Mouse (Mus musculus): ENCODE results near the gene Specc1.

The Specc1 gene

DNA sequence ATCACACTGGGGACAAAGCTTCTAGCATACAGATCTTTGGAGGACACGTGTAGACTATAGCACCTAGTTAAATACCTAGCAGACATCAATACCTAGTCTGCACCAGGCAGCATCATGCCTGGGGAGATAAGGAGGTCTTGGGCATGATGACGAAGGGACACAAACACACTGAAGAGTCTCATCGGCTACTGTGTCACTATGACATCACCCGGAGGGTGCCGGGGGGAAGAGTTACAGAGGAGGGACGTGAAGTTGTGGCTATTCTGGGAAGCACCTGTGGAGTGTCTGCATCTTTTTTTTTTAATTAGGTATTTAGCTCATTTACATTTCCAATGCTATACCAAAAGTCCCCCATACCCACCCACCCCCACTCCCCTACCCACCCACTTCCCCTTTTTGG is 55.5 kb downstream of the Specc1 start:
- no peak for DNase-seq (ENCODE audit: low read depth in 1 of 2, low spot score in 2 of 2)

DNA sequence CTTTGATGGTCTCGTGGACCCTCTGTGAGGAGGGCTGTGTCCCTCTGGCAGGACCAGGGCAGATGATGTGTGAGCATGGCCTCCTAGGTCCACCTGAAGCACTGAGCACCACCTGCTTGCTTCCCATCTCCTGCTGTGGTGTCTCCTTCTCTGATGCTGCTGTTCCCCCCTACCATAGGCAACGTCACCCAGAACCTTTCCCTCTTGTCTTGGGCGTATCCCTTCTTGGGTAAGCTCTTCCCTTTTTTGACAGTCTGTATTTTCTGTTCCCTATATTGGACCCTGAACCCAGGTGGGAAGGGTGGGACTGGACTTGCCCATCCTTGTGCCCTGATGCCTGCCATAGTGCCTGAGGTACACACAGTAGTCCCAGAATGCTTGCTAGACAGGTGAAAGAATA is 56.9 kb downstream of the Specc1 start:
- peak; percentile 13 to 26 for DNase-seq (ENCODE audit: low read depth in 1 of 2, low spot score in 2 of 2)

DNA sequence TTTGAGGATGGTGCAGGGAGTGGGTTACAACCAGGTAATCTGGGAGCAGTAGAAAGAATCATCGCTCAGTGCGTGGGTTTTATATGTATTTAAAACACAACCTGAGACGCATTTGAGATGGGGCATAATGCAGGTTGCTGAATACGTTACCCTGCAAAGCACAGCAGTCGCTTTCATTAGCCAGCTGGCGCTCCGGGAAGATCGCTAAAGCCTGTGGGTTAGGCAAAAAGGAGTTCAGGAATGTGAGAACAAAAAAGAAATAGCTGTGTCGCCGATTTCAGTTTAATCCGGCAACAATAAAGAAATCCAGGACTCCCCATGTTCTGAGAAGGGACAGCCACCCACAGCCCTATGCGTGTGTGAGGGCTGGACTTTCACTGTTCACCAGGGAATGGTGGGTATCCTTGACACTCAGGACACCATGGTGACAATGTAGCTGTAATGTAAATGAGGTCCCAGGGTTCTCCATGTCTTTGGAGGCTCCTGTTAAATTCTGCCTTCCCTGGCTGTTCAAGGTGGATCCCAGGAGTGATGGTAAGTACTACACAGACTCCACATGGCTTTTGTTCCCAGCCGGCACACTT is 58.6 kb downstream of the Specc1 start:
- DNase-seq (ENCODE audit: low read depth in 1 of 2, low spot score in 2 of 2), result no peak

DNA sequence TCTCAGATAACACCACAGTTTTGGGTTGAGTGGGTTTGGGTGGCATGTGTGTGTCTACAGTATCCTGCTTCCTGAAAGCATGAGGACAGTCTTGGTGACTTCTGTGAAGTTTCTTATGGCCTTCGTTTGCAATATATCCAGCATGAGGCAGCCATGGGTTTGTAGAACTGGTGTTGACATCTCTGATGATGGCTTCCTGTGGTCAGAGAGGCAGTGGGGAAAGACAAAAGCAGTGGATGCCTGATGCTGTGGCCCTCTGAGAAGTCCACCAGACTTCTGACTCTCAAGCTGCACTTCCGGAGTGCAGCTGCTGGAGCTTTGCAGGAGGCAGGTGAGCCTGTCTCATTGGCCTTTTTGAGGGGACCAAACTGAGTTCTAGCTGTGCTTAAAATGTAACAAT is 60.4 kb downstream of the Specc1 start:
- no peak for DNase-seq (ENCODE audit: low read depth in 1 of 2, low spot score in 2 of 2)

DNA sequence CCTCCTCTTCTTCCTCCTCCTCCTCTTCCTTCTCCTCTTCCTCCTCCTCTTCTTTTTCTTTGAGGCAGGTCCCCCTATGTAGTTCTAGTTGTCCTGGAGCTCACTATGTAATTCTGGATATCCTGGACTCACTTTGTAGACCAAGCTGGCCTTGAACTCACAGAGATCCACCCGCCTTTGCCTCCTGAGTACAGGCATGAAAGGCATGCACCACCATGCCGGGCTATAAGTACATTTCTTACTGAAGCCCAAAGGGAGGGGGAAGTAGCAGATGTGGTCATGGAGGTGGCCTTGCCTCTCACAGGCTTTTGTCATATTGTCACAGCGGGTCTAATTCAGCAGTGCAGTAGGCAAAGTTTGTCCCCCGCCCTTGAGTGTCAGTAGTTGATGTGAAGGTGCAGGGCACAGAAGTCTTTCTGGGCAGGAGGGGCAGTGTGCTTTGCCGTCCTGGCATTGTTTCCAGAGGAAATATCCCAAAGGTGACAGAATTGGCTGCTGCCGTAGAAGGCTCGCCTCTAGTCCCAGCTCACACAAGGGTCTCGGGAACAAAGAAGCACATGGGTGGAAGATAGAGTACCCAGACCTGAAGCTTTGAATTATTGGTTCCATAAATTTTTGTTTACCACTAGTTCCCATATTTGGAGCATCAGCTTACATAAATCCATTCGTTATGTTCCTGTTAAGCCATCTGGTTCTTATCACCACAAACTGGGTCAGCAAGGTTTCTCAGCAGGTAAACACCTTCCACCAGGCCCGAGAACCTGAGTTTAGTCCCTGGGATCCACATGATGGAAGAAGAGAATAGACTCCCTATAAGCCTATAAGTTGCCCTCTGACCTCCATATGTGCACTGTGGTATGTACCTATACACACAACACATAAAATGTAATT is 62.0 kb downstream of the Specc1 start:
- DNase-seq (ENCODE audit: low read depth in 1 of 2, low spot score in 2 of 2), result no peak

DNA sequence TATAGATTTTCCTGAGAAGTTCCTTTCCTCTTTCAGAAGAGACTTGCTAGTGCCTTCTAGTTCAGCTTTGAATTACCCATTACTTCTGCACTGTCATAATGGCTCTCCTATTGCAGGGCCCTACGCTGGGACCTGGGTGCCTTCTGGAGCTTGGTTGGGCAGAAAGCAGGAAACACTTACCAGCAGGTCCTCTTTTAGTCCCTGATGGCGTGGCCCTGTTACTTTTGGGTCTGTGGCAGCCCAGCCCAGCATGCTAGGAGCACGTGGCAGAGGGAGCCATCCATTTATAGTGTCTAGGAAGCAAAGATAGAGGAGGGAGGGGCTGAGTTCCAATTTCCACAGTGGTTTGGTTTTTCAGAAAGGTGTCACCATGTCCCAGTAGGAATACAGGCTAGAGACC is 63.3 kb downstream of the Specc1 start:
- DNase-seq (ENCODE audit: low read depth in 1 of 2, low spot score in 2 of 2), result no peak

DNA sequence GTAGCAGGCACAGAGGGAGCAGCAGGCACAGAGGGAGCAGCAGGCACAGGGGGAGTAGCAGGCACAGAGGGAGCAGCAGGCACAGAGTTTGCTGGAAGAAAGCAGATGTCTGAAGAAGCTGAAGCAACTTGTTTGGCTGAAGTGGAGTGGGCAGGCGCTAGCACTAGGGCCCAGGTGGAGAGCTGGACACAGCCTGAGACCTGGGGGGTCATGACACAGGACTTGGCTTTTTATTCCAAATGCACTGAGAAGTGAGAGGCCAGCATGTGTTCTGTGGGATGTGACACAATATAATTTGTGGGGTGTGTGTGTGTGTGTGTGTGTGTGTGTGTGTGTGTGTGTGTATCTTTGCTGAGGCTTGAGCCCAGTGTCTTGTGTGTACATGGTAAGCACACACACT is 64.3 kb downstream of the Specc1 start:
- no peak for DNase-seq (ENCODE audit: low read depth in 1 of 2, low spot score in 2 of 2)

DNA sequence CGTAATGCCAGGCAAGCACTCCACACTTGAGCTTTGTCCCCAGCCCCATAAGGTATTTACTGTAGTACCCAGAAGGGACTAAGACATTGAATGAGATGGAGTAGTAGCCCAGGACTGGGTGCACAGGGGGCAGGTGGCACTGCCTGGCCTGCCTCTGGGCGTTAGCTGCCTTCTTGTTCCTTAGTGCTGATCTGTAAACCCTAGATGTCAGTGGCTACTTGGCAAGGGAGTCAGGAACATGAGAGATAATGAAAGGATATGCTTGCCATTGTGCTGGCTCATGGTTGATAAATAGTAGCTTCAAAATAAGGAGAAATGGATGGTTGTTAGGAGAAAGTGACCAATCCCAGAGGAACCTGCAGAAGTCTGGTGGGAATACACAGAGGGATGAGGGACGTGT is 65.5 kb downstream of the Specc1 start:
- DNase-seq (ENCODE audit: low read depth in 1 of 2, low spot score in 2 of 2), result no peak

DNA sequence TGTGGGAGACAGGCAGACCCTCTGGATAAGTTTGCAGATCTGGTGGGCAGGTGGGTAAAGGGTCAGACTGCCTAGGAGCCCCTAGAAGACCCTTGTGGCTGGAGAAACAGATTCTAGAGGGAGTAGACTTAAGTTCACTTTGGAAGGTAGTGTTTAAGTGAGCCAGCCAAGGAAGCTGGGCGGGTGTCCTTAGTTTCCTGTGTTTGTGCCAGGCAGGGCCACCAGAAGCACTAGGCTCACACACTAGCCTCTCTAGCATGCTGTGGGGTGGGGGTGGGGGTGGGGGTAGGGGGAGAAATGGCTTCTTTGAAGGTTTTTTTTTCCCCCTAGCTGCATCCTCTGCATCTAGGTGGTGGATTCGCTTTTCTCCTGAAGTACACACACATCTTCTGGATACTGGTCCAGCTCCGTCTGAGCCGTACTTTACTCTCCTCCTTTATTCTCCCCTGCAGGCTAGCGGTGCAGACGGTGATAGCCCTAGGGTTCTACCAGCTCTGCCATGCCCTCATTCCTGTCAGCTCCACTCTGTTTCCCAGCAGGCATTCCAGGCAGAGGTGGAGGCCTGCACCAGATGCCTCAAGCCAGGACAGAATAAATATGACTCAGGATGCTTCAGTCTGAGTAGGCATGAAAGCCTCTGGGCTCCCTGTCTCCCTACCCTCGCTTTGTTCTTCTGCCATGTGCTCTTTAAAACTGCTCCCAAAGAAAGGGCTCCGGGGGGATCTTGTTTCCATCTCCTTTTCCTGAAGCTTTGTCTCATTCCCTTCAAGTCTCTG is 66.3 kb downstream of the Specc1 start:
- no peak for DNase-seq (ENCODE audit: low read depth in 1 of 2, low spot score in 2 of 2)

DNA sequence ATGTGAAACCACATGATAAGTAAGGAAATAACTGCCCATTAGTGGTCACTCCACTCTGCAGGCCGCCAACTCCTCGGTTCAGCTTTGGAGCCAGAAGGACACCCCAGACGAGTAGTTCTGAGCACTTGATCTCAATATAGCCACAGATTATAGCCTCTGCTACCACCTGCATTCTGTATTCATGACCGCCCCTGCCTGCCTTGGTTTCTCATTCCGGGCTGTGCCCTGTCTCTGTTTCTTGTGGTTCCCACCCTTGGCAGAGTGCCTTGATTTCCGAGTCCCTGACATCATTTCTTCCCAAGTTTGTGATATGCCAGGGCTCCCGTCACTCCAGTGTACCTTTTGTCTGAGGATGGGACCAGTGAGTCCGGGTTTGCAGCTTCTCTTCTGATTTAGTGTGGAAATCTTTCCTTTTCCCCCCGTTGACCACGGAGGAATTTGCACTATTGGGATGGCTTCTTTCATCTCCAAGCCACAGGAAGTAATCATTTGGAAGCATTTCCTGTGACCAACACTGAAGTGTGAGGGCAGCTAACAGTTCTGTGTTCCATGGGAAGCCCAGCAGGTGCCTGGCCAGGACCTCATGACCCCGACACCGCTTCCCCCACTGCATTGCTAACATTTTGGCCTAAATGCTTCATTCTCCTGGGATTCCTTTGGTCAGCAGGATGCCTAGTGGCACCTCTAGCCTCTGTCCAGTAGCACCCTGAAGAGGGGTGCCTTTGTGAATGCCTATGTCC is 67.1 kb downstream of the Specc1 start:
- no peak for DNase-seq (ENCODE audit: low read depth in 1 of 2, low spot score in 2 of 2)

DNA sequence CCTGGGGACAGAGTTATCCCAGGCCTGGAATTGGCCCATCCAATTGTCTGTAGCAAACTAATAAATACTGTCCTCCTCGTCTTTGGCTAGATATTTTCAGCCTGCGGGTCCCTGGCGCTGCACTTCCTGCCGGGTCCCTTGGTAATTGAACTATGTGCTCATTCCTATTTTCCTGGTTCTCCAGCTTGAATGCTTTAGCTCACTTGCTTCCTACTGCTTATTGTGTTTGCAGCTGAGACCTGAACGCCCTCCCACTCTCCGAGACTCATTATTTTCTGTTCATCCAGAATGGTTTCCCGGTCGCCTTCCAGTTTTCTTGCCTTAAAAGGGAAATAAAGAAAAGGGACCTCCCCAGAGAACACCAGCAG is 67.7 kb downstream of the Specc1 start:
- DNase-seq (ENCODE audit: low read depth in 1 of 2, low spot score in 2 of 2), result no peak

DNA sequence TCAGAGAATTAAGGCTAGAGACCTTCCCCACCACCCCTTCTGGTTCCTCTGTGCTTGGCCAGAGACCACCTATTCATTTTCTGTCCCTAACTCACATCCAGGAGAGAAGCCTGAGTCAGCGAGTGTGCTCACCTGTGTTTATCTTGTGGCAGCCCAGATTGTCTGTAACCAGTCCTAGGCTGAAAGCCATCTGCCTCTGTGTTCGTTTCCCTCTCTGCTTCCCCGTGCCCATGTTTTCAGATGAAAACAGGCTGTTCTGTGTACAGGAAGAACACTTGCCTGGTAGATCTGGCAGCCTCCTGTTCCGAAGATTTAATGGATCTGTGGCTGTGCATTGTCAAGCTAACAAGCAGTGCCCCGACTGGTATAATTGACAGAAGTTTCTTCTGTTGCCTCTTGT is 68.4 kb downstream of the Specc1 start:
- no peak for DNase-seq (ENCODE audit: low read depth in 1 of 2, low spot score in 2 of 2)

DNA sequence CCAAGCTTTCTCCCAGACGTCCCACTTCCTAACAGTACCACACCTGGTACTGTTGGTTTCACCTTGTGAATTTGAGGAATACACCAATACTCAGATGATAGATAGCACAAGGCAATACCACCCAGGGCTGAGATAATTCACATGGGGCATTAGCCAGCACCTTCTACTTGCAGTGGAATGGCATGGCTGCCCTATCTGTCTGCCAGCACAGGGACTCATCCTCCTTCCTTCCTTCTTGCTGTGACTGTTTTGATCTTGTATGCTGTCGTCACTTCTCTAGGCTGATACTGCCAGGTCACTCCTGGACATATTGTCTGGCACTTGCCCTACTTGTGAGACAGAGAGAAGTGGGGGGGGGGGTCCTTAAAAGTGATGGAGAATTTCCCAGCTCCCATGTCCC is 69.2 kb downstream of the Specc1 start:
- no peak for DNase-seq (ENCODE audit: low read depth in 1 of 2, low spot score in 2 of 2)

DNA sequence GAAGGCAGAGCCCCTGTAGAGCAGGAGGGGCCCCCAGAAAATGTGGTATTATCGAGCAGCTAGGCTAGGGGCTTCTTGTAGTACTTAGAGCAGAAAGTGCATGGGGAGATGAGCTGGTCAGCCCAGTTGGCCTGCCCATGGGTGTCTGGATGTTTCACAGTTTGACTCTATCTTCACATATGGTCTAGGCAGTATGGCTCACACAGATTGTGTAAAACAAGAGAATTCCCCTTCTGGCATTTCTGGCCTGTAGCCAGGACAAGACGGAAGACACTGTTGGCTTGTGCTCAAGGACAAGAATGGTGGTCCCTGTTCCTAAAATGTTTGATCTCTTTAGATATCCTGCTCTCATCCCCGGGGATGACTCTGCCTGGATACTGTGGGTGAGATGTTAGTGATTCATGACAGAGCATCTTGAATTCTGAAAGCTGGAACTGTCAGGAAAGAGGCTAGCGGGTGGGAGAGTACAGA is 69.8 kb downstream of the Specc1 start:
- no peak for DNase-seq (ENCODE audit: low read depth in 1 of 2, low spot score in 2 of 2)

DNA sequence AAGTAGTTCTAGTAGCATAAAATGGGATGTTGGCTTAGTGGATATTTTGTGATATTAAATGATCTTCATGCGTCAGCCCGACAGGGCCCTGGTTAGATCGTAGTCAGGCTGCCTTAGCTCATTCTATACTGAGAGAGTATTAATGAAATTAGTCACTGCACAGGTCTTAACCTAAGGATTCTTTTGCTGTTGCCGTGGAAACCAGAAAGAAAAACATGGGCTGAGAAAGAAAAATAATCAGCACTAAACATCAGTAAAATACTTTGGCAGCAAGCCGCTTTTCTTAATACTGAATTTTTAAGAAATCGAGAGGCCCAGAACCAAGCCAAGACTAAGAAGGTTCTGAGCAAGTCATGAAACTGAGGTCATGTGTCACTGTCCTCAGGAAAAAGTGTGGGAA is 70.7 kb downstream of the Specc1 start:
- no peak for DNase-seq (ENCODE audit: low read depth in 1 of 2, low spot score in 2 of 2)

DNA sequence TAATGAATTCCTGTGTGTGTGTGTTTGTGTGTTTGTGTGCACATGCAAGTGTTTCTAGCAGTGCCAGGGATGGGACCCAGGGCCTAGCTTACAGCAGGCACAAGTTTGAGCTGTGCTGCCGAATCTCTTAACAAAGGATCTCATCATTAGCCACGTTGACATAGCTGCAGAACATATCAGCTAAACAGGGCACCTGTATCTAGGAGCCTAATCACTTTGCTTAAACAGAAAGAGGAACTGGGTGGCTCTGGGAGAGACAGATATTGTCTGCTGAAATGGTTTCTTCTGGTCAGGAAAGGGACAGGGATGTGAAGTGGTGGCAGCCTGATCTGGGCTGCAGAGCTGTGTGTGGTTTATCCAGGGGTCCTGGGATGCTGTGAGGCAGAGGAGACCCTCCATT is 71.1 kb downstream of the Specc1 start:
- no peak for DNase-seq (ENCODE audit: low read depth in 1 of 2, low spot score in 2 of 2)

DNA sequence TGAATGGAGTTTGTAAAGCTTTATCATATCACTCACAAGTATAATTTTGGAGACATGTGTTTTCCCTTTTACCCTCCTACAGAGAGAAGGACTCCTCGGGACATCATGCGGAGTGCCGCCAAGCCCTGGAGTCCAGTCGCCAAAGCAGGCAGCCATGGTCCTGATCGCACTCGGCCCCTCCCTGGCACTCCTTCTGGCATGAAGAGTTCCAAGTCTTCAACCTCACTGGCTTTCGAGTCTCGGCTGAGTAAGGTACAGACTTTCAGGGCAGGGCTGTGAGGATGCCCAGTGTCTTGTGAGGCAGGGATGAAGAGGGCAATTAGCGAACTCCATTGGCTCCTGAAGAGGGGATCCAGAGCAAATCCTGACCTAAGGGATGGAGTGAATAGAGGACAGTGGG is 72.6 kb downstream of the Specc1 start:
- no peak for DNase-seq (ENCODE audit: low read depth in 1 of 2, low spot score in 2 of 2)

DNA sequence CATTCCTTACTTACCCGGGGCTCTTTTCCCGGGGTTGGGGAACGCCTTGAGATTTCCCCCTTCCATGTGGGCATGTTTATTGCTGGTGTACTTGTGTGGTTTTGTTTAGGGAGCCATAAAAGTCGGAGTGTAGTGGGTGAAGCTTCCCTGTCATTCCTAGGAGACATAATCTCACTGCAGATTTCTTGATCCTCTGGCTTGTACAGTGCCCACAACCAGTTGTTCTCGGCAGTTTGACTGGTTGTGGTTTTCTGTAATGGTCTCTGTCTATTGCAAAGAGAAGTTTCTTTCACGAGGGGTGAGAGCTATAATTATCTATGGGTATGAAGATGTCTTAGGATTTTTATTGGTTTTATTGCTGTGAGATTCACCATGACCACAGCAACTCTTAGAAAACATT is 78.0 kb downstream of the Specc1 start:
- no peak for DNase-seq (ENCODE audit: low read depth in 1 of 2, low spot score in 2 of 2)

DNA sequence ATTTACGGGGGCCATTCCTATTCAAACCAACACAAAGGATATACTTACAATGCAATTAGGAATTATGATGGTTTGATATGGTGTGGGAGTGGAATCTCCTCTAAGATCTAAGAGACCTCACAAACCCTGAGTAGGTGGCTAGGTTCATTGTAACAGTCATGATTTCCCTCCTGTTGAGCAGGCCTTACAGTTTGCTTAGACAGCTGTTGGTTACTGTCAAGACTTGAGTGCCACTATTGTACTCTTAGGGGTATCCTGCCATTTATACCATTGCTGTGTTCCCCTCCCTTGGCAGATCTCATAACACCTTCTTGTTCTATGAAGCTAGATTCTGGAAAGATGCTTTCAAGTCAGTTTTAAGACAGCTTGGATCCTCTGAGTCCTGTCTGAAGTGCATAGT is 78.7 kb downstream of the Specc1 start:
- DNase-seq (ENCODE audit: low read depth in 1 of 2, low spot score in 2 of 2), result no peak

DNA sequence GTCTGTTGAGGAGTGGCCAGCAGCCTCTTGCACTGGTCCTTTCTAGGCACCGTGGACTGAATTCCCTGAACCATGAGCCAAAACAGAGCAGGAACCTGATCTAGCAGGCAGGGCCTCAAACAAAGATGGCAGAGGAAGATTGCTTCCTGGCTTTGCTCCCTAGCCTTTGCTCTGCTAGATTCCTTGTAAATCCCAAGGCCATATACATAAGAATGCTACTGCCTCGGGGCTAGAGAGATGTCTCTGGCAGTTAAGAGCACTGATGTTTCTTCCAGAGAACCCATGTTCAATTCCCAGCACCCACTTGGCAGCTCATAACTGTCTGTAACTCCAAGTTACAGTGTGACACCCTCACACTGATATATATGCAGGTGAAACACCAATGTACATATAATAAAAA is 83.6 kb downstream of the Specc1 start:
- no peak for DNase-seq (ENCODE audit: low read depth in 1 of 2, low spot score in 2 of 2)

DNA sequence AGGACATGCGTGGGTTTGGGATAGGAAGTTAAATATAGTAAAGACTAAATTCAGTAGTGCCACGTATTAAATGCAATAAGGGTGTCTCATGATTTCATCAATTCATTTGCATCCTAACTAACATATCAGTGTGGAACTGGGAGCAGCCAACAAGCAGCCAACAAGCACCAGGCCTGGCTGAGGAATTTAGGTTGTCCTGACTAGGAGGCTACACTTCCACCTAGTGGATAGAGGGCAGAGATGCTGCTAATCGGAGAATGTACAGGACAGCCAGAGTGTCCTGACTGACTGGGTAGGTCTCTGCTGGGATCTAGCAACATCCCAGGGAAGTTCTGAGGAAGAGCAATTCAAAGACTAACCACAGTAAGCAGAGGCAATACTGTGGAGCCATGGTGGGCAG is 88.1 kb downstream of the Specc1 start:
- no peak for DNase-seq (ENCODE audit: low read depth in 1 of 2, low spot score in 2 of 2)

Data from monocyte, adult 2 months (primary cell).